Mouse (Mus musculus) 3T3-L1 (cell line): Measurements from ENCODE around the gene Unc5c.

Source experiments
- DNase-seq: peaks from one replicate; pipeline ENCODE4 v3.0.0-alpha.2; 2015; ENCODE audit warnings: low read depth, low spot score

Unc5c gene

GRCm38 (mm10) chr3:141509772-141510171 lies 44.8 kb downstream of the Unc5c start:
- DNase-seq, result peak; percentile 53

GRCm38 (mm10) chr3:141511253-141512038 lies 46.4 kb downstream of the Unc5c start:
- peak; percentile 86 for DNase-seq

- DNase-seq, result peak; percentile 50
These were observed 63.7 kb downstream of the Unc5c start for GRCm38 (mm10) chr3:141528751-141529150.

- no peak for DNase-seq
These were observed 64.6 kb downstream of the Unc5c start for GRCm38 (mm10) chr3:141529599-141529998.

- no peak for DNase-seq
These were observed 68.8 kb downstream of the Unc5c start for GRCm38 (mm10) chr3:141533861-141534260.

- DNase-seq, result no peak
These were observed 71.8 kb downstream of the Unc5c start for GRCm38 (mm10) chr3:141536857-141537256.

- DNase-seq, result no peak
These were observed 73.1 kb downstream of the Unc5c start for GRCm38 (mm10) chr3:141538120-141538519.

GRCm38 (mm10) chr3:141540749-141541148 lies 75.7 kb downstream of the Unc5c start:
- DNase-seq, result no peak

GRCm38 (mm10) chr3:141547341-141547814 lies 82.4 kb downstream of the Unc5c start:
- DNase-seq, result no peak

- no peak for DNase-seq
These were observed 84.6 kb downstream of the Unc5c start for GRCm38 (mm10) chr3:141549661-141550060.

GRCm38 (mm10) chr3:141552960-141553359 lies 87.9 kb downstream of the Unc5c start:
- no peak for DNase-seq

GRCm38 (mm10) chr3:141557072-141557471 lies 92.1 kb downstream of the Unc5c start:
- DNase-seq, result no peak

- no peak for DNase-seq
These were observed 110.2 kb downstream of the Unc5c start for GRCm38 (mm10) chr3:141575076-141575688.

- DNase-seq, result no peak
These were observed 112.4 kb downstream of the Unc5c start for GRCm38 (mm10) chr3:141577382-141577781.

GRCm38 (mm10) chr3:141581190-141581891 lies 116.3 kb downstream of the Unc5c start:
- peak; percentile 43 for DNase-seq

- DNase-seq, result no peak
These were observed 116.8 kb downstream of the Unc5c start for GRCm38 (mm10) chr3:141581892-141582214.

- DNase-seq, result no peak
These were observed 118.2 kb downstream of the Unc5c start for GRCm38 (mm10) chr3:141583180-141583579.

- DNase-seq, result no peak
These were observed 124.5 kb downstream of the Unc5c start for GRCm38 (mm10) chr3:141589392-141590012.

- no peak for DNase-seq
These were observed 128.2 kb downstream of the Unc5c start for GRCm38 (mm10) chr3:141593249-141593648.

- no peak for DNase-seq
These were observed 129.1 kb downstream of the Unc5c start for GRCm38 (mm10) chr3:141594120-141594519.

GRCm38 (mm10) chr3:141595073-141595472 lies 130.1 kb downstream of the Unc5c start:
- DNase-seq, result no peak

GRCm38 (mm10) chr3:141596461-141596860 lies 131.4 kb downstream of the Unc5c start:
- no peak for DNase-seq
